Mouse (Mus musculus) adipocyte (in vitro differentiated cells): ENCODE measurements around the gene Tns1.

Experiments used
- DNase-seq: peaks from one replicate; pipeline ENCODE4 v3.0.0-alpha.2; 2016; ENCODE audit warnings: low spot score

Gene Tns1

GRCm38 (mm10) chr1:74012706-74013105 is 111.5 kb downstream of the Tns1 start:
- no peak for DNase-seq

- no peak for DNase-seq
Observed at GRCm38 (mm10) chr1:74009495-74009894, 114.8 kb downstream of the Tns1 start.

- no peak for DNase-seq
Observed at GRCm38 (mm10) chr1:74008966-74009365, 115.3 kb downstream of the Tns1 start.

- DNase-seq = no peak
Observed at GRCm38 (mm10) chr1:74008498-74008897, 115.8 kb downstream of the Tns1 start.

- no peak for DNase-seq
Observed at GRCm38 (mm10) chr1:74007398-74008050, 116.7 kb downstream of the Tns1 start.

- peak; percentile 74 for DNase-seq
Observed at GRCm38 (mm10) chr1:74005020-74005419, 119.2 kb downstream of the Tns1 start.

GRCm38 (mm10) chr1:74003723-74004122 is 120.5 kb downstream of the Tns1 start:
- no peak for DNase-seq

- DNase-seq = no peak
Observed at GRCm38 (mm10) chr1:74001449-74001820, 122.8 kb downstream of the Tns1 start.

- DNase-seq = no peak
Observed at GRCm38 (mm10) chr1:74000810-74001448, 123.3 kb downstream of the Tns1 start.

GRCm38 (mm10) chr1:74000191-74000651 is 124.0 kb downstream of the Tns1 start:
- DNase-seq = no peak

- DNase-seq = no peak
Observed at GRCm38 (mm10) chr1:73999533-73999932, 124.7 kb downstream of the Tns1 start.

GRCm38 (mm10) chr1:73998925-73999375 is 125.3 kb downstream of the Tns1 start:
- DNase-seq = no peak

- peak; percentile 76 for DNase-seq
Observed at GRCm38 (mm10) chr1:73998131-73998865, 126.0 kb downstream of the Tns1 start.

GRCm38 (mm10) chr1:73997341-73997740 is 126.9 kb downstream of the Tns1 start:
- no peak for DNase-seq

GRCm38 (mm10) chr1:73996650-73997049 is 127.6 kb downstream of the Tns1 start:
- DNase-seq = no peak

GRCm38 (mm10) chr1:73996209-73996608 is 128.0 kb downstream of the Tns1 start:
- peak; percentile 77 for DNase-seq

- no peak for DNase-seq
Observed at GRCm38 (mm10) chr1:73995063-73995810, 129.0 kb downstream of the Tns1 start.

GRCm38 (mm10) chr1:73993901-73994426 is 130.3 kb downstream of the Tns1 start:
- peak; percentile 58 for DNase-seq

GRCm38 (mm10) chr1:73993279-73993678 is 131.0 kb downstream of the Tns1 start:
- DNase-seq = no peak

GRCm38 (mm10) chr1:73992201-73992938 is 131.9 kb downstream of the Tns1 start:
- DNase-seq = no peak

- DNase-seq = no peak
Observed at GRCm38 (mm10) chr1:73991226-73991625, 133.0 kb downstream of the Tns1 start.
